Mouse (Mus musculus): ENCODE measurements around the gene Zfhx3. TPM values are rescaled to one million over a fixed set of nuclear protein-coding genes. Genes with fewer than 3 reads are reported as not detected.

Zfhx3 gene
- polyA plus RNA-seq, 1 experiment from 2014 or later, result 44.7 TPM

DNA sequence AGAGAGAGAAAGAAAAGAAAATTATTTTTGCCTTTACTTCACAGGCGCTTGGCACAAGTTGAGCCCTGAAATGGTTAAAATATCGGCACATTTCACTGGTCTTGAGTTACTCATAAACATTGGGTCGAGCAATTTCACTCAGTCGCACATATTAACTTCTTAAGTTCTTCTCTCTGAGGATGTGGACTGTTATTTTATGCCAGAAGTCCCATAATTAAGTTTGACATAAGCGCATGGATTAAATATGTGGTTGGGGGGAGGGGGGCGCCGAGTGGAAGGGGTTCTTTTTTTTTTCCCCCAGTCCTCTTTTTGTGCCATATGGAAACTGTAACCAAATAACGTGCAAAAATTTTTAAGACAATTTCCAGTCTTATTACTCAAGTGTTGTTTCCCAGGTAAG is 656.6 kb downstream of the Zfhx3 start:
- Histone ChIP-seq H3K4me2 (ENCODE audit: low read length) (no peak overlapping the region), H3K36me3 (ENCODE audit: control insufficient read depth, insufficient read depth, low read length) (no peaks in the 10 kb centered on the region), H3K4me1 (ENCODE audit: control insufficient read depth, insufficient read depth, low read length) (peaks cover 3% of the 10 kb centered on the region; the same call in 1 of the 2 replicates), H3K27me3 (ENCODE audit: control insufficient read depth, insufficient read depth, low read depth, low read length) (no peaks in the 10 kb centered on the region), H3K9ac (ENCODE audit: low read depth, low read length) (no peak overlapping the region), H3K4me3 (ENCODE audit: low read depth, low read length) (no peak overlapping the region), H3K9me3 (replicated peaks; ENCODE audit: control insufficient read depth, low read length, poor library complexity, severe bottlenecking) (no peaks in the 10 kb centered on the region), H3K27ac (ENCODE audit: low read length) (no peak overlapping the region)
- 73% methylated on average over 8 of the region's 8 CpGs for WGBS
- no peak for ATAC-seq

DNA sequence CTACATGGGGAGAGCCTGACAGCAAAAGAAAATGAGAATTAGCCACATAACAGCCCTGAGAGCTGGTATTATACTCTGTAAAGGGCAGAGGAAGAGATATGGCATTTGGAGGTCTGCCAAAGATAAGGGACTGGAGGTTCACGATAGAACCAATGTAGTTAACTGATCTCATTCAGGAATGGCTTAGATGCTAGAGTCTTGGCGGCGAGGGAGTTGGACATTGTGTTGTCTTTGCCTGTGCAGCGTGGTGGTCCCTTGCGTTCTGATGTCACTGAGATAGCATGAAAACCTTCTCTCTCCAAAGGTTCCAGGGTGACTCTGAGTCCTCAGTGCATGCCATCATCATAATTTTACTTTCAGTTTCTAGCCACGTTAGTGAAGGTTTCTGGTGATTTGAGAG is 657.1 kb downstream of the Zfhx3 start:
- Histone ChIP-seq H3K4me2 (ENCODE audit: low read length) (no peak overlapping the region), H3K4me1 (ENCODE audit: control insufficient read depth, insufficient read depth, low read length) (peaks cover 3% of the 10 kb centered on the region; the same call in 1 of the 2 replicates), H3K9me3 (replicated peaks; ENCODE audit: control insufficient read depth, low read length, poor library complexity, severe bottlenecking) (no peaks in the 10 kb centered on the region), H3K4me3 (ENCODE audit: low read depth, low read length) (no peak overlapping the region), H3K27ac (ENCODE audit: low read length) (no peak overlapping the region), H3K27me3 (ENCODE audit: control insufficient read depth, insufficient read depth, low read depth, low read length) (no peaks in the 10 kb centered on the region), H3K36me3 (ENCODE audit: control insufficient read depth, insufficient read depth, low read length) (no peaks in the 10 kb centered on the region), H3K9ac (ENCODE audit: low read depth, low read length) (no peak overlapping the region)
- ATAC-seq, result no peak
- WGBS, result 89% methylated on average over 6 of the region's 6 CpGs

DNA sequence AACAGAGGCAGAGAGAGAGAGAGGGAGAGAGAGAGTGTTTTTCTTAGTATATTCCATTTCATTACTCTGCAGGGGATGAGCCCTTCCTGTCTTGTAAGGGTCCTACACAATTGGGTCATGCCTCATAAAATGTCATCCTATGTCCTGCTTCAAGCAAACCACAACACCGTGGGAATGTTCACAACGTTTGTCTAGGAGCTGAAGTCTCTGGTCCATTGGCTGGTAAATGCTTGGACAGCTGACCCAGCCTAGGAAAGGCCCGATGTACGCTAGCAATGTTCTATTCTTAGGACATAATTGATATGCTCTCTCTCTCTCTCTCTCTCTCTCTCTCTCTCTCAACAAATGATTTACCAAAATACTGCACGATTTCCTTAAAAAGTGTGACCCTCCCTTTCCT is 666.2 kb downstream of the Zfhx3 start:
- peaks cover 11% of the 10 kb centered on the region for H3K4me1 ChIP-seq (ENCODE audit: control insufficient read depth, insufficient read depth, low read length)
- ATAC-seq, result no peak
- no peak overlapping the region for H3K27ac ChIP-seq (ENCODE audit: low read length)
- H3K27me3 ChIP-seq (ENCODE audit: control insufficient read depth, insufficient read depth, low read depth, low read length), result no peaks in the 10 kb centered on the region
- no peaks in the 10 kb centered on the region for H3K9me3 ChIP-seq (replicated peaks; ENCODE audit: control insufficient read depth, low read length, poor library complexity, severe bottlenecking)
- H3K4me3 ChIP-seq (ENCODE audit: low read depth, low read length), result no peak overlapping the region
- H3K9ac ChIP-seq (ENCODE audit: low read depth, low read length), result no peak overlapping the region
- H3K4me2 ChIP-seq (ENCODE audit: low read length), result no peak overlapping the region
- H3K36me3 ChIP-seq (ENCODE audit: control insufficient read depth, insufficient read depth, low read length), result no peaks in the 10 kb centered on the region
- 83% methylated on average over 5 of the region's 5 CpGs for WGBS

DNA sequence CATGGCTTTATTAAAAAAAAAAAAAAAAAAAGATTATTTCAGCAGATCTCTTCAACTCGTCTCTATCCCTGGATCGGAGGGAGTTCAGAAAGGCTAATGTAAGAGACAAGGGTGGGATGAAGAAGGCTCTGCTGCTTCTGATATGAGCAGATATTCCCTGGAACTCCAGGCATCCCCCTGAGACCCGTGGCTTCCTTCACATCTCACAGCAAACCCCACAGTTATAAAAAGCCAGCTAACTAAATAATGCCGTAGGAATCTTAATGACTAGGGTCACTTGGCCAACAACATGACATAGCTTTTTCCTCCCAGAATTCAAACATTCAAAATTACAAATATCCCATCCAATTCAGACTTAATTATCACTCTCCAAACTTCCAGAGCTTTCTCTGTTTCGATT is 666.7 kb downstream of the Zfhx3 start:
- H3K36me3 ChIP-seq (ENCODE audit: control insufficient read depth, insufficient read depth, low read length), result no peaks in the 10 kb centered on the region
- H3K4me2 ChIP-seq (ENCODE audit: low read length), result no peak overlapping the region
- H3K9ac ChIP-seq (ENCODE audit: low read depth, low read length), result no peak overlapping the region
- no peak for ATAC-seq
- H3K27ac ChIP-seq (ENCODE audit: low read length), result no peak overlapping the region
- WGBS, result 72% methylated on average over 5 of the region's 5 CpGs
- H3K4me3 ChIP-seq (ENCODE audit: low read depth, low read length), result no peak overlapping the region
- H3K4me1 ChIP-seq (ENCODE audit: control insufficient read depth, insufficient read depth, low read length), result peaks cover 11% of the 10 kb centered on the region
- no peaks in the 10 kb centered on the region for H3K9me3 ChIP-seq (replicated peaks; ENCODE audit: control insufficient read depth, low read length, poor library complexity, severe bottlenecking)
- no peaks in the 10 kb centered on the region for H3K27me3 ChIP-seq (ENCODE audit: control insufficient read depth, insufficient read depth, low read depth, low read length)

DNA sequence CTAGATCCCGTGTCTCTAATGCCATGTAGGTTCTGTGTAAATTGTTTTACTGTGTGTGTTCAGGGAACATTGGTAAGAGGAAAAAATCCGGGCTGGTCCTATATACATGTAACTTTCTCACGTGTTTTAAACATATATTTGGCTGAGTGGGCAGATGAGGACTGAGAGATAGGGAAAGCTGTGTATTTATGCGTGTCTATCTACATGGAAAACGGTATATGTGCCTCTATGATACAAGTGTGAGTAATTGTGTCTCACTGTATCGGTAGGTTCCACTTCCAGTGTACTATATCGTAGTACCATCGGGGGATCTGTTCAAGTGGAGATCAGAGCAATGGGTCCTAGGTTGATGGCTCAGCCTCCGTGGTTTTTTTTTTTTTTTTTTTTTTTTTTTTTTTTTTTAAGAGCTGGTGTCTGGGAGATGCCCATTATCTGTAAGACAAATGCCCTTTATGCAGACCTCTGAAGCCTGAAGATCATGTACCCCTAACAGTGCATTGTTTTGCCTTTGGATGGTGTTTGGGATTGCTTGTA is 668.8 kb downstream of the Zfhx3 start:
- Histone ChIP-seq H3K36me3 (ENCODE audit: control insufficient read depth, insufficient read depth, low read length) (no peaks in the 10 kb centered on the region), H3K27me3 (ENCODE audit: control insufficient read depth, insufficient read depth, low read depth, low read length) (no peaks in the 10 kb centered on the region), H3K4me3 (ENCODE audit: low read depth, low read length) (no peak overlapping the region), H3K4me1 (ENCODE audit: control insufficient read depth, insufficient read depth, low read length) (peaks cover 11% of the 10 kb centered on the region), H3K9me3 (replicated peaks; ENCODE audit: control insufficient read depth, low read length, poor library complexity, severe bottlenecking) (no peaks in the 10 kb centered on the region), H3K9ac (ENCODE audit: low read depth, low read length) (no peak overlapping the region), H3K4me2 (ENCODE audit: low read length) (no peak overlapping the region), H3K27ac (ENCODE audit: low read length) (no peak overlapping the region)
- WGBS, result 87% methylated on average over 9 of the region's 9 CpGs
- ATAC-seq, result no peak

DNA sequence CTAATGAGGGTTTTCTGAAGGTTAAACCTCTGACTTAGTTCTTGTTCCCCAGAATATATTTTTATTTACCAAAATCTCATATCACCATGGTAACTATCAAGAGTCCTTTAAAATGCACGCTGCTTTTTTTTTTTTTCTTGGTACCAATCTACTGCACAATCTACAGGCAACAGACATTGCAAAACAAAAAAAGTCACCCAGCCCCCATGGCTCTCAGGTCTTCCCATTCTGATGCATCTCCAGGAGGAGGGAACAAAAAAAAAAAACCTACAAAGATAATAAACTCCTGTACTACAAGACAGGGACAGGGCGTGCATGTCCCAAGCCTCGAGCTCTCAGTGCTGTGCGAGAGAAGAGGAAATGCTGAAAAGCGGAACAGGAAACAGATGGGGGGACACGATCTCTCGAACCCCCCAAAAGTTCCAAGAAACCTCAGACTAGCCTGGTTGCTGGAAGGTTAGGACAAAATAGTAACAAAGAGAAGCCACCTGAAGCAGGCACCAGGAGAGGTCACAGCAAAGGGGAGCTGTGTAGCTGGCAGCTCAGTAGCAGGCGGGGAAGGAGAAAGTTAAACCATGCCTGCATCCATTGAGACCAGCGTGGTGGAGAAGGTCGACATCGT is 669.5 kb downstream of the Zfhx3 start:
- Histone ChIP-seq H3K4me2 (ENCODE audit: low read length) (peak overlapping the region; percentile 1; the same call in 1 of the 2 replicates), H3K36me3 (ENCODE audit: control insufficient read depth, insufficient read depth, low read length) (no peaks in the 10 kb centered on the region), H3K4me3 (ENCODE audit: low read depth, low read length) (no peak overlapping the region), H3K27ac (ENCODE audit: low read length) (peak overlapping the region; percentile 38; the same call in 1 of the 2 replicates), H3K27me3 (ENCODE audit: control insufficient read depth, insufficient read depth, low read depth, low read length) (no peaks in the 10 kb centered on the region), H3K9me3 (replicated peaks; ENCODE audit: control insufficient read depth, low read length, poor library complexity, severe bottlenecking) (no peaks in the 10 kb centered on the region), H3K9ac (ENCODE audit: low read depth, low read length) (no peak overlapping the region), H3K4me1 (ENCODE audit: control insufficient read depth, insufficient read depth, low read length) (peaks cover 11% of the 10 kb centered on the region)
- ATAC-seq, result no peak
- WGBS, result 69% methylated on average over 11 of the region's 11 CpGs

DNA sequence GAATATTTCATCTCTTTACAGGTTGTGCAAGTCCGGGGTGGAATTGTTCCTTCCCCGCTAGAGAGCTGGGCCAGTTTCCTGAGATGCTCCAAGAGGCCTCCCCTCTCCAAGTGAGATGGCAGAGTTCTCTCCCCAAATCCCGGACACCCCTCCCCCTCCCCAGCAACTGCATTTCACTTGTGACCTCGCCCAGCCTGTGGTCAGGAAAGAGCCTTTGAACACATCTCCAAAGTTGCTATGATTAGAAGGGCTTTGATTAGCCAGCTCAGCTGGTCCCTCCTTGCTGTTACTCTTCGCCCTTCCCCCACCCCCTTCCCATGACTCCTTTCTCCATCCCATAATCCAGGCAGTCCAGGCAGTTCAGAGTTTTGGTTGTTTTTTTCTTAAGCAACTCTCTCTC is 670.4 kb downstream of the Zfhx3 start:
- H3K9ac ChIP-seq (ENCODE audit: low read depth, low read length), result no peak overlapping the region
- H3K4me3 ChIP-seq (ENCODE audit: low read depth, low read length), result no peak overlapping the region
- no peaks in the 10 kb centered on the region for H3K36me3 ChIP-seq (ENCODE audit: control insufficient read depth, insufficient read depth, low read length)
- no peak overlapping the region for H3K4me2 ChIP-seq (ENCODE audit: low read length)
- 22% methylated on average over 5 of the region's 5 CpGs for WGBS
- H3K27ac ChIP-seq (ENCODE audit: low read length), result no peak overlapping the region
- H3K27me3 ChIP-seq (ENCODE audit: control insufficient read depth, insufficient read depth, low read depth, low read length), result no peaks in the 10 kb centered on the region
- peaks cover 11% of the 10 kb centered on the region for H3K4me1 ChIP-seq (ENCODE audit: control insufficient read depth, insufficient read depth, low read length)
- no peak for ATAC-seq
- H3K9me3 ChIP-seq (replicated peaks; ENCODE audit: control insufficient read depth, low read length, poor library complexity, severe bottlenecking), result no peaks in the 10 kb centered on the region

DNA sequence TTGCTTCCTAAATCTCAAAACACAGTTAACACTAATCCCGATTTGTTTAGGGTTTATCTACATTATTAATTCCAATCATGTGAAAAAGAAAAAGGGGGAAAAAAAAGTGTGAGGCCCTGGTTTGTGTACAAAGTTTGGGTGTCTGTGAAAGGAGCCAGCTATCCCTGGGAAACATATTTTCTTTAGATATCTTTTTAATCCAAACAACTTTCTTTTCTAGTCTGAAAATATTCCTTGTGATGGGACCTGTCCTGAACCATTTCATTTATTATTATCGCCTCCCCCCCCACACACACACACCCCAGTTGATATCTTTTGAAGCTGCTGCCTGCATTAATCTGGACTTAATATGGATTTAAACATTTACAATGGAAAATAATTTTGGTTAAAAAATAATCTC is 670.8 kb downstream of the Zfhx3 start:
- Histone ChIP-seq H3K36me3 (ENCODE audit: control insufficient read depth, insufficient read depth, low read length) (no peaks in the 10 kb centered on the region), H3K27me3 (ENCODE audit: control insufficient read depth, insufficient read depth, low read depth, low read length) (no peaks in the 10 kb centered on the region), H3K9me3 (replicated peaks; ENCODE audit: control insufficient read depth, low read length, poor library complexity, severe bottlenecking) (no peaks in the 10 kb centered on the region), H3K4me3 (ENCODE audit: low read depth, low read length) (no peak overlapping the region), H3K4me2 (ENCODE audit: low read length) (no peak overlapping the region), H3K9ac (ENCODE audit: low read depth, low read length) (no peak overlapping the region), H3K27ac (ENCODE audit: low read length) (no peak overlapping the region), H3K4me1 (ENCODE audit: control insufficient read depth, insufficient read depth, low read length) (peaks cover 11% of the 10 kb centered on the region)
- ATAC-seq, result no peak
- WGBS, result 44% methylated on average over 2 of the region's 2 CpGs

DNA sequence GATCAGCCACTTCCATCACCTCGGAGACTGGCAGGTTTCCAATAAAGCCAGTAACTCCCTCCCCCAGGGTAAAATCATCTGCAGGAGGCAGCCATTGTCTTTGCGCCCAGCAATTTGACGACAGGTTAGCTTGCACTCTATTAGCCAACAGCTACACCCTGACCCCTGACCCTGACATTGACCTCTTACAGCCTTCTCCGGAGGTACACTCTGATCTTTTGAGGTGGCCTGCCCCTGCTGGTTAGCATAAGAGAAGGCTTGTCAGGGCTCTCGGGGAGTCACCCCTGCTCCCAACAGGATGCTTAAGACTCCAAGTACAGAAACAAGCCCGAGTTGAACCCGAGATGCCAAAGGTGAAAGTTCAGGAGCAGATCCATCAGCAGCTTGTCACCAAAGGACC is 678.9 kb downstream of the Zfhx3 start:
- no peak overlapping the region for H3K27ac ChIP-seq (ENCODE audit: low read length)
- no peaks in the 10 kb centered on the region for H3K9me3 ChIP-seq (replicated peaks; ENCODE audit: control insufficient read depth, low read length, poor library complexity, severe bottlenecking)
- H3K27me3 ChIP-seq (ENCODE audit: control insufficient read depth, insufficient read depth, low read depth, low read length), result no peaks in the 10 kb centered on the region
- H3K4me3 ChIP-seq (ENCODE audit: low read depth, low read length), result no peak overlapping the region
- H3K4me2 ChIP-seq (ENCODE audit: low read length), result no peak overlapping the region
- no peaks in the 10 kb centered on the region for H3K4me1 ChIP-seq (ENCODE audit: control insufficient read depth, insufficient read depth, low read length)
- no peaks in the 10 kb centered on the region for H3K36me3 ChIP-seq (ENCODE audit: control insufficient read depth, insufficient read depth, low read length)
- no peak for ATAC-seq
- 32% methylated on average over 7 of the region's 7 CpGs for WGBS
- H3K9ac ChIP-seq (ENCODE audit: low read depth, low read length), result no peak overlapping the region

All from midbrain, embryonic 16.5 days (tissue).